32 mouse cellular contexts compared by ENCODE assay signal in genomic region chr8:122789796-122790195, GRCm38 (mm10). TPM values are rescaled to one million over a fixed set of nuclear protein-coding genes. Genes with fewer than 3 reads are reported as not detected.
DNase-seq lines count a peak whose midpoint lies in the region; ATAC-seq and TF ChIP-seq lines count a peak whose summit lies in the region.
"Had no signal": no experiment of that assay in that cellular context is flagged by ENCODE, and none has a peak within 500 bp of the region (broad histone marks: within the 10 kb centered on the region; RNA-seq: fewer than 3 reads in every experiment).

No protein-coding gene starts in this region.

- H3K36me3 ChIP-seq in kidney, embryonic 15.5 days, result peaks cover 39% of the 10 kb centered on the region
- H3K36me3 ChIP-seq in intestine, postnatal 0 days (ENCODE audit: control insufficient read depth, insufficient read depth), result peaks cover 49% of the 10 kb centered on the region

- no peak for ATAC-seq in kidney, embryonic 15.5 days (replicated peaks; ENCODE audit: low FRiP score)
- peak; percentile 75; the same call in 1 of the 2 replicates for ATAC-seq in intestine, postnatal 0 days
- no peak for ATAC-seq in megakaryocyte progenitor cell, adult 5-6 weeks (replicated peaks; ENCODE audit: poor library complexity)
- ATAC-seq: activated CD4-positive, CD25-positive, alpha-beta regulatory T cell, adult 4 months; forebrain, postnatal 0 days; hindbrain, embryonic 16.5 days; liver, embryonic 12.5 days; liver, postnatal 0 days; lung, postnatal 0 days; midbrain, embryonic 13.5 days had no signal

- H3K27me3 ChIP-seq in kidney, embryonic 15.5 days, result no peaks in the 10 kb centered on the region
- no peaks in the 10 kb centered on the region for H3K27me3 ChIP-seq in intestine, postnatal 0 days (replicated peaks; ENCODE audit: control insufficient read depth, insufficient read depth, low read length)
- H3K27me3 ChIP-seq: CH12.LX; embryonic facial prominence, embryonic 13.5 days; liver, embryonic 12.5 days; midbrain, embryonic 13.5 days; stomach, embryonic 15.5 days had no signal

- no peak for TF ChIP-seq CTCF in intestine, postnatal 0 days (IDR thresholded peaks at IDR 0.05; ENCODE audit: low read depth)

- H3K9me3 ChIP-seq in kidney, embryonic 15.5 days (replicated peaks), result no peaks in the 10 kb centered on the region
- no peaks in the 10 kb centered on the region for H3K9me3 ChIP-seq in intestine, postnatal 0 days (ENCODE audit: control insufficient read depth)
- H3K9me3 ChIP-seq: embryonic facial prominence, embryonic 13.5 days; liver, embryonic 12.5 days; midbrain, embryonic 13.5 days; stomach, embryonic 15.5 days had no signal

- H3K4me1 ChIP-seq in kidney, embryonic 15.5 days, result peaks cover 4% of the 10 kb centered on the region; the same call in 1 of the 2 replicates
- no peaks in the 10 kb centered on the region; the same call in 1 of the 2 replicates for H3K4me1 ChIP-seq in intestine, postnatal 0 days (replicated peaks; ENCODE audit: control insufficient read depth, insufficient read depth, low read length)
- H3K4me1 ChIP-seq: embryonic facial prominence, embryonic 13.5 days; liver, embryonic 12.5 days; stomach, embryonic 15.5 days had no signal

- H3K27ac ChIP-seq in kidney, embryonic 15.5 days, result no peak overlapping the region
- H3K27ac ChIP-seq in intestine, postnatal 0 days (ENCODE audit: low read depth, low read length), result peak overlapping the region; percentile 71
- H3K27ac ChIP-seq: embryonic facial prominence, embryonic 13.5 days; liver, embryonic 12.5 days; midbrain, embryonic 13.5 days; stomach, embryonic 15.5 days had no signal

- no peak overlapping the region for H3K4me3 ChIP-seq in kidney, embryonic 15.5 days (replicated peaks)
- H3K4me3 ChIP-seq in intestine, postnatal 0 days (ENCODE audit: low read depth, low read length), result no peak overlapping the region
- H3K4me3 ChIP-seq: embryonic facial prominence, embryonic 13.5 days; liver, embryonic 12.5 days; midbrain, embryonic 13.5 days; stomach, embryonic 15.5 days had no signal

- peak; percentile 28 for DNase-seq in adrenal gland, adult 2 months
- no peak for DNase-seq in adrenal gland, postnatal 25 days
- peak; percentile 76 for DNase-seq in kidney, adult 18-20 months
- DNase-seq in kidney, postnatal 25 days, result peak; percentile 77 to 89
- DNase-seq in cerebellum, adult 11-12 months, result no peak
- DNase-seq: cerebellum, adult 11 months; cerebellum, postnatal 10 days; forebrain, postnatal 0 days; gastrocnemius, postnatal 14 days; heart, postnatal 14 days; layer of hippocampus, postnatal 36 days; left cerebral cortex, postnatal 4 days; liver, postnatal 0 days; lung, postnatal 4 days; retina, postnatal 1 day; right cerebral cortex, postnatal 14 days; thymus, postnatal 14 days had no signal

- 95% methylated on average over 5 of the region's 5 CpGs for WGBS in kidney, embryonic 15.5 days
- 70% methylated on average over 5 of the region's 5 CpGs for WGBS in intestine, postnatal 0 days

- H3K4me2 ChIP-seq in kidney, embryonic 15.5 days, result no peak overlapping the region
- H3K4me2 ChIP-seq in intestine, postnatal 0 days (replicated peaks; ENCODE audit: low read depth), result no peak overlapping the region
- H3K4me2 ChIP-seq: embryonic facial prominence, embryonic 13.5 days; liver, embryonic 12.5 days; midbrain, embryonic 13.5 days; stomach, embryonic 15.5 days had no signal

- H3K9ac ChIP-seq in kidney, embryonic 15.5 days, result no peak overlapping the region
- no peak overlapping the region for H3K9ac ChIP-seq in intestine, postnatal 0 days (ENCODE audit: low read depth, low read length)
- H3K9ac ChIP-seq: embryonic facial prominence, embryonic 13.5 days; forebrain, postnatal 0 days; liver, embryonic 12.5 days; liver, postnatal 0 days; midbrain, embryonic 13.5 days; stomach, embryonic 15.5 days had no signal

RNA-seq across cellular contexts. Expression of gene Acsf3, which starts 14.5 kb away (rescaled TPM):
- 10 to 100 TPM; 40.4 to 42.3 TPM for total RNA-seq in adrenal gland, adult 2 months (2021)
- 44.4 and 45.8 TPM in 2 replicates for polyA plus RNA-seq in adrenal gland, adult 2 months (2012; rRNA removed)
- 36.6 and 40.9 TPM in 2 replicates for total RNA-seq in adrenal gland, postnatal 25 days (2021)
- 18.1 and 21.0 TPM in 2 replicates for polyA plus RNA-seq in kidney, embryonic 15.5 days (2015; fragmentation: Nextera tagmentation; extraction: Ambion mirVana)
- polyA plus RNA-seq in intestine, postnatal 0 days (2015; fragmentation: Nextera tagmentation; extraction: Ambion mirVana), result 22.8 and 22.9 TPM in 2 replicates
- total RNA-seq in megakaryocyte progenitor cell, adult 5-6 weeks (2015), result 4.5 and 5.5 TPM in 2 replicates
- total RNA-seq in megakaryocyte progenitor cell, adult 5-6 weeks (2017), result 5.7 and 6.6 TPM in 2 replicates

RNA-seq across cellular contexts. Expression of gene Cdh15, which starts 58.0 kb away (rescaled TPM):
- total RNA-seq in adrenal gland, adult 2 months (2021), result under 1 TPM; 0.79 to 0.95 TPM
- polyA plus RNA-seq in adrenal gland, adult 2 months (2012; rRNA removed), result 0.72 and 0.79 TPM in 2 replicates
- total RNA-seq in adrenal gland, postnatal 25 days (2021), result 0.55 TPM in 1 of 2 replicates, not detected in the other
- polyA plus RNA-seq in kidney, embryonic 15.5 days (2015; fragmentation: Nextera tagmentation; extraction: Ambion mirVana), result 2.3 and 3.2 TPM in 2 replicates
- polyA plus RNA-seq in intestine, postnatal 0 days (2015; fragmentation: Nextera tagmentation; extraction: Ambion mirVana), result 0.04 and 0.07 TPM in 2 replicates
- not detected in 2 replicates for total RNA-seq in megakaryocyte progenitor cell, adult 5-6 weeks (2015)
- not detected in 2 replicates for total RNA-seq in megakaryocyte progenitor cell, adult 5-6 weeks (2017)
- total RNA-seq: CH12.LX; common myeloid progenitor, adult 5-6 weeks; granulocyte monocyte progenitor cell, adult 5-6 weeks; heart, postnatal 14 days; megakaryocyte-erythroid progenitor cell, adult 5-6 weeks; monocyte, adult 5-6 weeks had no signal
- polyA plus RNA-seq: liver, postnatal 0 days had no signal

Comparison
In these comparisons a context has a peak if more than half of its experiments do, and no peak if none do; other contexts are left out.
1. DNase-seq: peak in adrenal gland, adult 2 months (single experiment), kidney, adult 18-20 months (single experiment) and kidney, postnatal 25 days (2 of 2); none in adrenal gland, postnatal 25 days (single experiment) and cerebellum, adult 11-12 months (single experiment).